Mouse (Mus musculus): Measurements from ENCODE around the gene Lin7c.

DNA sequence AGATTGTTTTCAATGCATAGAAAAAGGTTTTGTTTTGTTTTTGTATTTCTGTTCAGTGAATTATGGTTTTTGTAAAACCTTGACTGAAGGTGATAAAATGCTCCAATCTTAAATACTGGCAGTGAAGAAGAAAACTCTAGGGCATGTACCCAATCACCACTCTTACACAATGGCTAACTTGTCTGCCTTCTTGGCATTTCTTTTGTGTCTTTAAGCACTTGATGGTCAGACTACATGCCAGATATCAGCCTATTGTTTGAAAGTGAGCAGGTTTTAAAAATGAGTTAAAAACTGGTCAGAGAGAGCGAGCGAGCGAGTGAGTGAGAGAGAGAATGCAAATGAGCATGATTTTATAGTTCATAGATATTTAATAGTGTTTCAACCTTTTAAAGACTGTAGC, 33.3 kb downstream of the Lin7c start:
- TF ChIP-seq CTCF (IDR thresholded peaks at IDR 0.05) (no peak), EP300 (IDR thresholded peaks at IDR 0.05; ENCODE audit: insufficient read depth, low read depth, low read length) (no peak), POLR2A (IDR thresholded peaks at IDR 0.05; ENCODE audit: insufficient read depth, low read depth, low read length) (no peak)

Data from heart, adult 2 months (tissue).